ENCODE assay signal across 46 mouse cellular contexts in genomic region chr3:83004801-83005200, GRCm38 (mm10). TPM values are rescaled to one million over a fixed set of nuclear protein-coding genes. Genes with fewer than 3 reads are reported as not detected.
"Had no signal": no experiment of that assay in that cellular context is flagged by ENCODE, and none has a peak within 500 bp of the region (broad histone marks: within the 10 kb centered on the region; RNA-seq: fewer than 3 reads in every experiment).

No protein-coding gene starts in this region.

- ATAC-seq: hindbrain, embryonic 16.5 days; hindbrain, postnatal 0 days; inflammation-experienced regulatory T-cells, adult 6 months; intestine, embryonic 15.5 days; intestine, embryonic 16.5 days; intestine, postnatal 0 days had no signal

- H3K9ac ChIP-seq: heart, embryonic 12.5 days; heart, embryonic 13.5 days; heart, embryonic 15.5 days; hindbrain, embryonic 12.5 days; hindbrain, embryonic 13.5 days; hindbrain, embryonic 14.5 days; hindbrain, embryonic 15.5 days; intestine, embryonic 15.5 days had no signal

- H3K4me3 ChIP-seq: heart, adult 2 months; heart, embryonic 10.5 days; heart, embryonic 12.5 days; heart, embryonic 13.5 days; heart, embryonic 15.5 days; hindbrain, embryonic 10.5 days; hindbrain, embryonic 12.5 days; hindbrain, embryonic 13.5 days; hindbrain, embryonic 15.5 days; intestine, embryonic 15.5 days; layer of hippocampus, adult 2 months had no signal

- H3K36me3 ChIP-seq: heart, embryonic 10.5 days; heart, embryonic 12.5 days; heart, embryonic 13.5 days; heart, embryonic 15.5 days; hindbrain, embryonic 10.5 days; hindbrain, embryonic 12.5 days; hindbrain, embryonic 13.5 days; hindbrain, embryonic 15.5 days; intestine, embryonic 15.5 days had no signal

- H3K27ac ChIP-seq: heart, adult 2 months; heart, embryonic 10.5 days; heart, embryonic 13.5 days; heart, embryonic 15.5 days; hindbrain, embryonic 10.5 days; hindbrain, embryonic 12.5 days; hindbrain, embryonic 13.5 days; hindbrain, embryonic 14.5 days; hindbrain, embryonic 15.5 days; hindbrain, postnatal 0 days; intestine, embryonic 15.5 days; kidney, postnatal 0 days; layer of hippocampus, adult 2 months had no signal

- H3K9me3 ChIP-seq: heart, embryonic 10.5 days; heart, embryonic 12.5 days; heart, embryonic 13.5 days; heart, embryonic 15.5 days; hindbrain, embryonic 10.5 days; hindbrain, embryonic 12.5 days; hindbrain, embryonic 13.5 days; hindbrain, embryonic 15.5 days; intestine, embryonic 15.5 days had no signal

- DNase-seq: heart, adult 18-20 months; heart, adult 2 months; heart, postnatal 10 days; heart, postnatal 14 days; heart, postnatal 36 days; heart, postnatal 4 days; kidney, adult 11 months; kidney, adult 18-20 months; kidney, adult 8-10 months; kidney, postnatal 10 days; kidney, postnatal 14 days; kidney, postnatal 25 days; kidney, postnatal 4 days; layer of hippocampus, adult 9-11 months; layer of hippocampus, postnatal 36 days had no signal

- H3K4me1 ChIP-seq: heart, embryonic 10.5 days; heart, embryonic 12.5 days; heart, embryonic 13.5 days; heart, embryonic 15.5 days; hindbrain, embryonic 10.5 days; hindbrain, embryonic 12.5 days; hindbrain, embryonic 13.5 days; hindbrain, embryonic 15.5 days; intestine, embryonic 15.5 days had no signal

- H3K27me3 ChIP-seq: heart, embryonic 12.5 days; heart, embryonic 13.5 days; heart, embryonic 15.5 days; hindbrain, embryonic 12.5 days; hindbrain, embryonic 13.5 days; hindbrain, embryonic 15.5 days; intestine, embryonic 15.5 days had no signal

- H3K4me2 ChIP-seq: heart, embryonic 11.5 days; heart, embryonic 12.5 days; heart, embryonic 13.5 days; heart, embryonic 15.5 days; hindbrain, embryonic 12.5 days; hindbrain, embryonic 13.5 days; hindbrain, embryonic 14.5 days; hindbrain, embryonic 15.5 days; intestine, embryonic 15.5 days had no signal

RNA-seq across cellular contexts. Expression of gene Fgg, which starts 2.7 kb away (rescaled TPM):
- total RNA-seq: heart, adult 18-20 months; heart, adult 2 months; heart, postnatal 10 days; heart, postnatal 14 days; heart, postnatal 25 days; heart, postnatal 36 days; hematopoietic stem cell, adult 5-6 weeks; hindbrain, postnatal 0 days; layer of hippocampus, adult 8-10 months; layer of hippocampus, postnatal 10 days; layer of hippocampus, postnatal 14 days; layer of hippocampus, postnatal 25 days; layer of hippocampus, postnatal 36 days; left cerebral cortex, adult 18-20 months had no signal
- polyA plus RNA-seq: heart, embryonic 14.5 days; hindbrain, embryonic 10.5 days; hindbrain, embryonic 11.5 days; hindbrain, embryonic 12.5 days; hindbrain, embryonic 13.5 days; hindbrain, embryonic 14.5 days; hindbrain, embryonic 16.5 days; inflammation-experienced regulatory T-cells, adult 6 months; intestine, embryonic 14.5 days; large intestine, adult 2 months had no signal

RNA-seq across cellular contexts. Expression of gene Fga, which starts 21.1 kb away (rescaled TPM):
- total RNA-seq: heart, adult 18-20 months; heart, adult 2 months; heart, adult 8-10 months; heart, postnatal 14 days; heart, postnatal 25 days; heart, postnatal 36 days; hematopoietic stem cell, adult 5-6 weeks; hindbrain, postnatal 0 days; layer of hippocampus, adult 18-20 months; layer of hippocampus, adult 2 months; layer of hippocampus, adult 8-10 months; layer of hippocampus, postnatal 14 days; layer of hippocampus, postnatal 36 days; left cerebral cortex, adult 18-20 months had no signal
- polyA plus RNA-seq: heart, adult 2 months; heart, embryonic 14.5 days; hindbrain, embryonic 10.5 days; hindbrain, embryonic 11.5 days; hindbrain, embryonic 12.5 days; hindbrain, embryonic 13.5 days; hindbrain, embryonic 14.5 days; hindbrain, embryonic 16.5 days; hindbrain, postnatal 0 days; inflammation-experienced regulatory T-cells, adult 6 months had no signal

RNA-seq across cellular contexts. Expression of gene Fgb, which starts 44.9 kb away (rescaled TPM):
- total RNA-seq: heart, adult 18-20 months; heart, adult 2 months; heart, adult 8-10 months; heart, postnatal 14 days; heart, postnatal 25 days; heart, postnatal 36 days; hematopoietic stem cell, adult 5-6 weeks; hindbrain, postnatal 0 days; layer of hippocampus, adult 18-20 months; layer of hippocampus, adult 2 months; layer of hippocampus, adult 8-10 months; layer of hippocampus, postnatal 10 days; layer of hippocampus, postnatal 14 days; layer of hippocampus, postnatal 25 days; layer of hippocampus, postnatal 36 days; left cerebral cortex, adult 18-20 months had no signal
- polyA plus RNA-seq: heart, adult 2 months; hindbrain, embryonic 10.5 days; hindbrain, embryonic 11.5 days; hindbrain, embryonic 12.5 days; hindbrain, embryonic 13.5 days; hindbrain, embryonic 14.5 days; hindbrain, embryonic 16.5 days; hindbrain, postnatal 0 days; inflammation-experienced regulatory T-cells, adult 6 months had no signal
